Mouse (Mus musculus): Measurements from ENCODE around the gene Abcc4. TPM values are rescaled to one million over a fixed set of nuclear protein-coding genes. Genes with fewer than 3 reads are reported as not detected.

The Abcc4 gene
- total and polyA plus RNA-seq, 3 experiments: 5.7 to 9.8 (median 9.1) TPM

- no peak overlapping the region for H3K4me3 ChIP-seq
- peaks cover 11% of the 10 kb centered on the region for H3K4me1 ChIP-seq (ENCODE audit: control insufficient read depth, insufficient read depth, low read length)
- H3K79me2 ChIP-seq (replicated peaks; ENCODE audit: control insufficient read depth, insufficient read depth, low read length): no peaks in the 10 kb centered on the region
- intact Hi-C loops (cut with DNase I): loop anchor here (5.0 kb wide), 2 partner anchors 72 to 92 kb away; no protein-coding TSS in a partner anchor
- 6% methylated on average over 11 of the region's 11 CpGs for WGBS
- H3K27me3 ChIP-seq (ENCODE audit: control insufficient read depth, insufficient read depth, low read length): no peaks in the 10 kb centered on the region
- H3K9ac ChIP-seq (ENCODE audit: low read depth, low read length): no peak overlapping the region
- H3K36me3 ChIP-seq (ENCODE audit: control insufficient read depth, insufficient read depth, low read length): no peaks in the 10 kb centered on the region
- peak; percentile 86 to 89 for DNase-seq
- H3K27ac ChIP-seq: peak overlapping the region; percentile 67
- TF ChIP-seq EP300 (IDR thresholded peaks at IDR 0.05; ENCODE audit: insufficient read depth, low read depth, low read length): peak; percentile 87; the same call in 1 of the 2 replicates
- no peak for TF ChIP-seq POLR2A (IDR thresholded peaks at IDR 0.05; ENCODE audit: insufficient read depth, low read depth, low read length)
- TF ChIP-seq CTCF (IDR thresholded peaks at IDR 0.05): peak; percentile 62
Observed at GRCm38 (mm10) chr14:118709736-118710135, 3.7 kb upstream of the Abcc4 start.

- Histone ChIP-seq H3K4me1 (ENCODE audit: control insufficient read depth, insufficient read depth, low read length) (peaks cover 7% of the 10 kb centered on the region), H3K27ac (no peak overlapping the region), H3K4me3 (no peak overlapping the region), H3K79me2 (replicated peaks; ENCODE audit: control insufficient read depth, insufficient read depth, low read length) (no peaks in the 10 kb centered on the region), H3K27me3 (ENCODE audit: control insufficient read depth, insufficient read depth, low read length) (no peaks in the 10 kb centered on the region), H3K9ac (ENCODE audit: low read depth, low read length) (no peak overlapping the region), H3K36me3 (ENCODE audit: control insufficient read depth, insufficient read depth, low read length) (no peaks in the 10 kb centered on the region)
- 99% methylated on average over 5 of the region's 5 CpGs for WGBS
- intact Hi-C loops (cut with DNase I): loop anchor here (5.0 kb wide), 2 partner anchors 71 to 91 kb away; no protein-coding TSS in a partner anchor
- TF ChIP-seq POLR2A (IDR thresholded peaks at IDR 0.05; ENCODE audit: insufficient read depth, low read depth, low read length) (no peak), CTCF (IDR thresholded peaks at IDR 0.05) (no peak), EP300 (IDR thresholded peaks at IDR 0.05; ENCODE audit: insufficient read depth, low read depth, low read length) (no peak)
- no peak for DNase-seq
Observed at GRCm38 (mm10) chr14:118708126-118708525, 2.1 kb upstream of the Abcc4 start.

DNA sequence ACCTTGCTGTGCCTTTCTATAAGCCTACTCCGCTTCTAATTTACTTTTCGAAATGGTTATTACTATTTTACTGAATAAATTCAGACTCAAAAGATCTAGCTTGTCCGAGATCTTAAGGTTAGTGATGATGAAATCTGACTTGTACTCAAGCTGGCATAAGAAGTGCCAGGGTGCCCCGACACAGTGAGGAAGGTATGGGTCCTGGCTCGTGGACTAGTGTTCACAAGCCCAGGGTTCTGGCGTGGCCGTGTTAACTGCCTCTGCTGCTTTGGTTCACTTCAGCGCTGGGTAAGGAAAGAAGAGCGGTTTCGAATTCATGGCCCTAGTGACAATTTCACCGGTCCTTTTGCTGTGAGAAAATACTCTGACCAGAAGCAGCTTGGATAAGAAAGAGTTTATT is 943 bp upstream of the Abcc4 start:
- Histone ChIP-seq H3K9ac (ENCODE audit: low read depth, low read length) (no peak overlapping the region), H3K27me3 (ENCODE audit: control insufficient read depth, insufficient read depth, low read length) (no peaks in the 10 kb centered on the region), H3K79me2 (replicated peaks; ENCODE audit: control insufficient read depth, insufficient read depth, low read length) (no peaks in the 10 kb centered on the region), H3K4me1 (ENCODE audit: control insufficient read depth, insufficient read depth, low read length) (peaks cover 7% of the 10 kb centered on the region), H3K36me3 (ENCODE audit: control insufficient read depth, insufficient read depth, low read length) (no peaks in the 10 kb centered on the region), H3K4me3 (no peak overlapping the region), H3K27ac (peak overlapping the region; percentile 83)
- no peak for TF ChIP-seq POLR2A (IDR thresholded peaks at IDR 0.05; ENCODE audit: insufficient read depth, low read depth, low read length)
- TF ChIP-seq CTCF (IDR thresholded peaks at IDR 0.05): no peak
- TF ChIP-seq EP300 (IDR thresholded peaks at IDR 0.05; ENCODE audit: insufficient read depth, low read depth, low read length): no peak
- WGBS: 91% methylated on average over 11 of the region's 11 CpGs
- no peak for DNase-seq
- intact Hi-C loops (cut with DNase I): loop anchor here (2.0 to 5.0 kb wide), 3 partner anchors 14 to 90 kb away; no protein-coding TSS in a partner anchor

GRCm38 (mm10) chr14:118705465-118705807 is 583 bp downstream of the Abcc4 start:
- peak overlapping the region; percentile 83 for H3K27ac ChIP-seq
- peak overlapping the region; percentile 62 for H3K9ac ChIP-seq (ENCODE audit: low read depth, low read length)
- intact Hi-C loops (cut with DNase I): loop anchor here (5.0 kb wide), 2 partner anchors 68 to 88 kb away; no protein-coding TSS in a partner anchor
- H3K36me3 ChIP-seq (ENCODE audit: control insufficient read depth, insufficient read depth, low read length): no peaks in the 10 kb centered on the region
- no peak for DNase-seq
- H3K79me2 ChIP-seq (replicated peaks; ENCODE audit: control insufficient read depth, insufficient read depth, low read length): no peaks in the 10 kb centered on the region
- TF ChIP-seq POLR2A (IDR thresholded peaks at IDR 0.05; ENCODE audit: insufficient read depth, low read depth, low read length): no peak
- no peak for TF ChIP-seq EP300 (IDR thresholded peaks at IDR 0.05; ENCODE audit: insufficient read depth, low read depth, low read length)
- TF ChIP-seq CTCF (IDR thresholded peaks at IDR 0.05): no peak
- peak overlapping the region; percentile 75 for H3K4me3 ChIP-seq
- no peaks in the 10 kb centered on the region for H3K27me3 ChIP-seq (ENCODE audit: control insufficient read depth, insufficient read depth, low read length)
- 4% methylated on average over 10 of the region's 10 CpGs for WGBS
- peaks cover 7% of the 10 kb centered on the region for H3K4me1 ChIP-seq (ENCODE audit: control insufficient read depth, insufficient read depth, low read length)

- no peak overlapping the region for H3K4me3 ChIP-seq
- peaks cover 6% of the 10 kb centered on the region for H3K4me1 ChIP-seq (ENCODE audit: control insufficient read depth, insufficient read depth, low read length)
- no peaks in the 10 kb centered on the region for H3K27me3 ChIP-seq (ENCODE audit: control insufficient read depth, insufficient read depth, low read length)
- no peak overlapping the region for H3K27ac ChIP-seq
- no peak overlapping the region for H3K9ac ChIP-seq (ENCODE audit: low read depth, low read length)
- TF ChIP-seq POLR2A (IDR thresholded peaks at IDR 0.05; ENCODE audit: insufficient read depth, low read depth, low read length) (no peak), CTCF (IDR thresholded peaks at IDR 0.05) (no peak), EP300 (IDR thresholded peaks at IDR 0.05; ENCODE audit: insufficient read depth, low read depth, low read length) (no peak)
- 86% methylated on average over 9 of the region's 9 CpGs for WGBS
- no peaks in the 10 kb centered on the region for H3K79me2 ChIP-seq (replicated peaks; ENCODE audit: control insufficient read depth, insufficient read depth, low read length)
- DNase-seq: no peak
- intact Hi-C loops (cut with DNase I): loop anchor here (5.0 kb wide), 1 partner anchor 114 kb away; no protein-coding TSS in a partner anchor
- no peaks in the 10 kb centered on the region for H3K36me3 ChIP-seq (ENCODE audit: control insufficient read depth, insufficient read depth, low read length)
Observed at GRCm38 (mm10) chr14:118703363-118703762, 2.7 kb downstream of the Abcc4 start.

DNA sequence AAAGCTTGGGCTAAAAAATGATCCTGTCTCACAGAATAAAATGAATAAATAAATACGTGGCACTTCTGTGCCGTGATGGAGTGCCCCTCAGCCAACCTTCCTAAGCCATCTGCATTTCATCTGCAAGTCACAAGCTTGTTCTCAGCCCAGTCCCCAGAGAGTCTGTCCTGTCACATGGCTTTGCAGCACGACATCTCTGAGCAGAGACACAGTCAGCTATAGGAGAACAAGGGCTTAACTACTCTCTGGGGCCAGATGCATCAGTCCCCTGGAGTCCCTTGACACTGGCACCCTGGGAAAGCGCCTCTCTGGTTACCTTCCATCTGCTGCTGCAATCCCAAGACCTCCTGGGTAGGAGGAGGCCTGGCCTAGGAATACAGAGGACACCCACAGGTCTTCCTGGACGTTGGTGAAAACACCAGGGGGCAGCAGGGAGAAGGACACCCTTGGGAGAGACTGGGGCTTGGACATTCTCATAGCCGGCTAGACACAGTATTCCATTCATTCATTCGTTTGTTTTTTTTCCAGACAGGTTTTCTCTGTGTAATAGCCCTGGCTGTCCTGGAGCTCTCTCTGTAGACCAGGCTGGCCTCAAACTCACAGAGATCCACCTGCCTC is 3.9 kb downstream of the Abcc4 start:
- Histone ChIP-seq H3K79me2 (replicated peaks; ENCODE audit: control insufficient read depth, insufficient read depth, low read length) (no peaks in the 10 kb centered on the region), H3K36me3 (ENCODE audit: control insufficient read depth, insufficient read depth, low read length) (no peaks in the 10 kb centered on the region), H3K27me3 (ENCODE audit: control insufficient read depth, insufficient read depth, low read length) (no peaks in the 10 kb centered on the region), H3K9ac (ENCODE audit: low read depth, low read length) (no peak overlapping the region), H3K4me1 (ENCODE audit: control insufficient read depth, insufficient read depth, low read length) (peaks cover 6% of the 10 kb centered on the region), H3K4me3 (no peak overlapping the region), H3K27ac (no peak overlapping the region)
- TF ChIP-seq CTCF (IDR thresholded peaks at IDR 0.05): peak; percentile 80
- TF ChIP-seq EP300 (IDR thresholded peaks at IDR 0.05; ENCODE audit: insufficient read depth, low read depth, low read length): no peak
- 47% methylated on average over 7 of the region's 7 CpGs for WGBS
- intact Hi-C loops (cut with DNase I): loop anchor here (1.0 to 5.0 kb wide), 2 partner anchors 66 to 115 kb away; no protein-coding TSS in a partner anchor
- DNase-seq: peak; percentile 59 to 78

Data from heart, adult 2 months (tissue).